Mouse (Mus musculus) adrenal gland, adult 2 months (tissue): ENCODE results near the gene Lgr6. TPM values are rescaled to one million over a fixed set of nuclear protein-coding genes. Genes with fewer than 3 reads are reported as not detected.

ENCODE experiments used
- DNase-seq: peaks from one replicate; pipeline ENCODE4 v3.0.0; 2021
- polyA plus RNA-seq: library from polyadenylated mRNA; depleted of rRNA; stranded (reverse); fragments of >200 nt; gene quantifications from 2 replicates; pipeline ENCODE4 v1.2.3, GENCODE M21; 2012; rRNA removed
- total RNA-seq, 2 experiments: library from RNA; stranded (reverse); gene quantifications; 2 replicates each; pipeline ENCODE4 v1.2.3; 2021

The Lgr6 gene
- total and polyA plus RNA-seq, 3 experiments, result 1.8 to 3.6 (median 2.0) TPM

DNA sequence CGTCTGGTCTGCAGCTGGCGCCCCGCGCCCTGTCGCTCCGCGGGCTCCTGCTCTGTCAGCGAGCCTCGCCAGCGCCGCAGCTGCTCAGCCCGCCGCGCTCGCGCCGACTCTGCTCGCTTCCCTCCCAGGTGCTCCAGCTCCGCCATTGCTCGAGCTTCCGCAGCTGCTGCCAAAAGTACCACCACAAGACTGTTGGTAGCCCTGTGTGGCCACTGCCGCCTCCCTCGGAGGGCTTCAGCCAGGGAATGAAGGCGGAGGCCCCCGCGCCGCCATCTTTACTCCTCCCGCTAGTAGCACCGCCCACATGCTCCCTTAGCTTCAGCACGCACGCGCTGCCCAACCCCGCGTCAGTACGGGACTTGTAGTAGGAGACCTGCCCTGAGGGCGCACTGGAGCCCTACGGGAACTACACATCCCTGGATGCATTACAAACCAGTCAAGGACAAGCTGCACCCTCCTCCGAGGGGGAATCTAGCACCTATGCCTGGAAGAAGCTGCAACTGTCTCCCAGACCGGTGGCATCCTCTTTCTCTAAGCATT, 149.4 kb downstream of the Lgr6 start, which contains the start of gene Ppp1r12b:
Gene Ppp1r12b (minus strand): TSS at position 306 of the 540 bp plus-strand sequence.
- DNase-seq, result peak; percentile 97

DNA sequence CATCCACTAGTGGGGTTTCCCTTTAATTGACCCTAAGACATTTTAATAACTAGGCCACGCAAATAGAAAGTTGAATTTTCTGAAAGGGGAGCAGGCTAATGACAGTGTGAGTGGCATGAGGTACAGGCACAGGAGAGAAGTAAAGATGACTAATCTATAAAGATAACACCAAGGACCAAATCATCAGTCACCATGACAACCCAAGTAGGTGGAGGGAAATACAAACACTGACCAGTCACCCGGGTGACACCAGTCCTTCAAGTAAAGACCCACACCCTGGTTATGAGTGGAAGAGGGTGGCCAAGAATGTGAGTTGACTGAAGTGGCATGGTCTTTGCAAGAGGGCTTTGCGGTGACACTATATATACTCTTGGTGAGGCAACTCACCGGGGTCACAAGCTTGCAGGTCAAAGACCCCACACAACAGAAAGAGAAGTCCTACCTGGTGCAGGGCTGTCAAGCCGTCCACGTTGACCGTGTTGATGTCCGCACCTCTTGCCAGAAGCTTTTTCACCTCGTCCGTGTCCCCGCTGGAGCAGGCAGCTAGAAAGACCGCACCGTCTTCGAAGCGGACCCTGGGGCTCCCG, 149.9 kb downstream of the Lgr6 start:
- DNase-seq, result peak; percentile 71

- DNase-seq, result no peak
Observed at GRCm38 (mm10) chr1:134949946-134950345, 155.1 kb downstream of the Lgr6 start.

DNA sequence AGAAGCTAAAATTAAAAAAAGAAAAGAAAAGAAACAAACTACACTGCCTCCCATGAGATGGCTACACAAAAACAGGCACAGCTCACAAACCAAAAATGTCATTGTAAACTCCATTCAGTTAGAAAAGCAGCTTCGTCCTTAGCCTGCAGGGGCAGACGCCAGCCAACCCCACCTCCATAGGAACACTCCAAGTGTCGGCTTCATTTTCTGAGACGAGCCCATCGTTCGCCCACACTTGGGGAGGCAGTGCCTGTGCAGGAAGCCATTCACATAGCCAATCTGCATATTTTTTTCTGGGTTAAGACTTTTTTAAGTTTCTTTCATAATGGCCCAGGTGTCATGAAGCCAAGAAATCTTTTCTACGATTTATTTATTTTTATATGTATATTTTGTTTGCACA, 157.5 kb downstream of the Lgr6 start:
- DNase-seq, result no peak

GRCm38 (mm10) chr1:134942898-134943297, 162.2 kb downstream of the Lgr6 start:
- DNase-seq, result no peak

DNA sequence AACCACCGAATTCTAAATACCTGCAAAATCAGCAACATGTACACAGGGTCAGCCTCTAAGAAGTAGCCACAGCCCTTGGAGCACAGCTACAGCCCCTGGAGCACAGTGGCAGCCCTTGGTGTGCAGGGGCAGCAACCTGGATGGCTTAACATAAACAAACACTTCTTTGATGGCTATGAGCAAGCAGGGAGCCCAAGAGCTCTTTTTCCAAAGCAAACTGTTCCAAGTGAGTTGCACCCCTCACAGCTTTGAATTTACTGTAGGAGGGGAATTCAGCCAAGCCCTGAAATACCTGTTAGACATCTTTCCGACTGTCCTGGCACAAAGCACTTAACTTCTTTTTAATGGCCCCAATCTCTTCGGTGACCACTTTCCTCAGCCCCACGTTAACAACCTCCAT, 164.2 kb downstream of the Lgr6 start:
- DNase-seq, result no peak

- no peak for DNase-seq
Observed at GRCm38 (mm10) chr1:134938233-134938632, 166.8 kb downstream of the Lgr6 start.

- DNase-seq, result no peak
Observed at GRCm38 (mm10) chr1:134936335-134936734, 168.7 kb downstream of the Lgr6 start.

Other genes starting within 250 kb of the Lgr6 start
- gene Ppp1r12b, start 149.3 kb downstream of the Lgr6 start, total RNA-seq, result 10 to 100 TPM; 12.3 to 13.8 TPM
- gene Ppp1r12b, start 149.3 kb downstream of the Lgr6 start, polyA plus RNA-seq, result 3.3 and 4.3 TPM in 2 replicates
- gene Ube2t, start 142.7 kb downstream of the Lgr6 start, total RNA-seq, result 1 to 10 TPM in 1 of 2 experiments, under 1 TPM in 1; 0.98 to 1.0 TPM
- gene Ube2t, start 142.7 kb downstream of the Lgr6 start, polyA plus RNA-seq, result 1.3 and 2.3 TPM in 2 replicates
- 1 to 10 TPM; 1.6 to 1.8 TPM for gene Ptpn7, start 27.4 kb upstream of the Lgr6 start, total RNA-seq
- gene Ptpn7, start 27.4 kb upstream of the Lgr6 start, polyA plus RNA-seq, result 2.6 and 2.7 TPM in 2 replicates
- 10 to 100 TPM; 59.4 to 62.2 TPM for gene Arl8a, start 41.5 kb upstream of the Lgr6 start, total RNA-seq
- gene Arl8a, start 41.5 kb upstream of the Lgr6 start, polyA plus RNA-seq, result 41.5 and 43.2 TPM in 2 replicates
- gene Gpr37l1, start 62.4 kb upstream of the Lgr6 start, total RNA-seq, result 1 to 10 TPM in 1 of 2 experiments, under 1 TPM in 1; 0.61 to 2.2 TPM
- 2.3 and 3.0 TPM in 2 replicates for gene Gpr37l1, start 62.4 kb upstream of the Lgr6 start, polyA plus RNA-seq
- under 1 TPM in 1 of 2 experiments, not detected in 1; 0.38 TPM for gene Elf3, start 153.3 kb upstream of the Lgr6 start, total RNA-seq
- gene Elf3, start 153.3 kb upstream of the Lgr6 start, polyA plus RNA-seq, result 0.10 and 0.46 TPM in 2 replicates
- 10 to 100 TPM; 50.5 to 60.8 TPM for gene Rnpep, start 178.8 kb upstream of the Lgr6 start, total RNA-seq
- 41.1 and 41.6 TPM in 2 replicates for gene Rnpep, start 178.8 kb upstream of the Lgr6 start, polyA plus RNA-seq
- 100 to 1,000 TPM; 174 to 237 TPM for gene Timm17a, start 208.5 kb upstream of the Lgr6 start, total RNA-seq
- 40.7 and 54.2 TPM in 2 replicates for gene Timm17a, start 208.5 kb upstream of the Lgr6 start, polyA plus RNA-seq
- 1 to 10 TPM; 2.1 to 2.6 TPM for gene Lmod1, start 219.5 kb upstream of the Lgr6 start, total RNA-seq
- gene Lmod1, start 219.5 kb upstream of the Lgr6 start, polyA plus RNA-seq, result 0.77 and 1.1 TPM in 2 replicates